Mouse (Mus musculus) embryonic facial prominence, embryonic 14.5 days (tissue): Measurements from ENCODE around the gene Lekr1. TPM values are rescaled to one million over a fixed set of nuclear protein-coding genes. Genes with fewer than 3 reads are reported as not detected.

ENCODE experiments used
- ATAC-seq: fragments of 200-750 bp; cut with Nextera tagmentation; 2 replicates; pipeline ENCODE4 v1.8.0; 2017; ENCODE audit warnings: low read depth, moderate number of reproducible peaks, moderate TSS enrichment
- DNase-seq: peaks from one replicate; pipeline ENCODE4 v3.0.0-alpha.2; 2015; ENCODE audit warnings: low spot score
- H3K27ac ChIP-seq: fragments of 300-500 bp; sonication (generic); replicated peaks from 2 replicates; pipeline ENCODE4 v1.5.1; 2014; ENCODE audit warnings: low read depth, mild to moderate bottlenecking, low read length, moderate library complexity
- H3K27me3 ChIP-seq: fragments of 300-500 bp; sonication (generic); replicated peaks from 2 replicates; pipeline ENCODE4 v1.6.1; 2014; ENCODE audit warnings: low read length; ENCODE audit not compliant: control insufficient read depth, insufficient read depth
- H3K36me3 ChIP-seq: fragments of 300-500 bp; sonication (generic); 2 replicates; pipeline ENCODE4 v1.6.1; 2014; ENCODE audit warnings: low read length, mixed read lengths; ENCODE audit not compliant: control insufficient read depth, insufficient read depth
- H3K4me1 ChIP-seq: fragments of 300-500 bp; sonication (generic); 2 replicates; pipeline ENCODE4 v1.6.1; 2014; ENCODE audit warnings: antibody characterized with exemption, low read length; ENCODE audit not compliant: control insufficient read depth, insufficient read depth
- H3K4me2 ChIP-seq: fragments of 300-500 bp; sonication (generic); 2 replicates; pipeline ENCODE4 v1.6.1; 2014; ENCODE audit warnings: low read depth, mild to moderate bottlenecking, low read length, moderate library complexity, mixed read lengths
- H3K4me3 ChIP-seq: fragments of 300-500 bp; sonication (generic); 2 replicates; pipeline ENCODE4 v1.5.1; 2014; ENCODE audit warnings: low read depth, mild to moderate bottlenecking, low read length
- H3K9ac ChIP-seq: fragments of 300-500 bp; sonication (generic); 2 replicates; pipeline ENCODE4 v1.6.1; 2014; ENCODE audit warnings: low read depth, mild to moderate bottlenecking, low read length, moderate library complexity, mixed read lengths
- H3K9me3 ChIP-seq: fragments of 300-500 bp; sonication (generic); 2 replicates; pipeline ENCODE4 v1.6.1; 2016; ENCODE audit warnings: low read length; ENCODE audit not compliant: control insufficient read depth
- WGBS: fragments of 180-500 bp; shearing (Covaris S2); extraction: QIAGEN DNeasy Blood & Tissue Kit; methylation state at CpG from one replicate; pipeline ENCODE4 v1.1.7; 2014; 5-methylcytosine and 5-hydroxymethylcytosine counted together
- polyA plus RNA-seq: library from polyadenylated mRNA; unstranded; fragments of >200 nt; fragmentation: Nextera tagmentation; extraction: Ambion mirVana; gene quantifications from 2 replicates; pipeline ENCODE4 v1.2.1, GENCODE M21; 2014

Lekr1 gene
- polyA plus RNA-seq, 1 experiment from 2014 or later: 8.9 TPM

DNA sequence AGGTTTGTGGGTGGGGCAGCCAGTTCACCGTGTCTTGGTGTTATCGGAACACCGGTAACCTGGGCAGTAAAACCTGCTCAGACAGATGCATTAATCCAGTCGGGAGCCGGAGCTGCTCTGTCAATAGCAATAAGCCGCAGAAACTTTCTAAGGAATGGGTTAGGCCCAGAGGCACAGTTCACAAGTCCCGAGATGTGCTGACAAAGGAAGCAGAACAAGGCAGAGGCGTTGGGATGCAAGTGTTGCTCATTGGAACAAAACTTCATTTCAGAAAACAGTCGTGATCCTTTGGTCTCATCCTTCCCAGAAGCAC, 6.5 kb upstream of the Lekr1 start:
- H3K9me3 ChIP-seq: no peaks in the 10 kb centered on the region
- H3K36me3 ChIP-seq: no peaks in the 10 kb centered on the region
- peak; percentile 48 for ATAC-seq
- 0 out of 2 replicates have a peak, but pooled peaks cover 18% of the 10 kb centered on the region for H3K27me3 ChIP-seq
- H3K4me3 ChIP-seq: peak overlapping the region; percentile 67
- WGBS: 6% methylated on average over 9 of the region's 9 CpGs
- H3K4me2 ChIP-seq: peak overlapping the region; percentile 95
- H3K9ac ChIP-seq: peak overlapping the region; percentile 83
- peak overlapping the region; percentile 66 for H3K27ac ChIP-seq
- H3K4me1 ChIP-seq: no peaks in the 10 kb centered on the region; the same call in 1 of the 2 replicates
- DNase-seq: peak; percentile 63

DNA sequence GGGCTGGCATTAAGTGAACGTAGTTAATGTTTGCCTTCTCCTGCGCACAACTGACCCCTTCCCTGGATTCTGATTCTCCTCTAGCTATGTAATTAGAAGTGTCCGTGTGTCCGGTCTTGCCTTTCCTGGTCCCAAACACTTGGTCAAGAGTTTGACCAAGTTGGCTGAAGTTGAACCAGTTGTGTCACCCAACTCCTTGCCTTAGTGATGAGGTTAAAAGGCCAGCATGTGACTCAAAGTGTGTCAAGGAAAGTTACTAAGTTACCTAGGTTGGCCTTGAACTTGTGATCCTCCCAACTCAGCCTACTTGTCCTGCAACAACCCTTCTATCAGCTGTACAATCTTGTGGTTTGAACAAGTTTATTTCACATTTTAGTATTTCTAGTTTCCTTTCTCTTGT, 5.7 kb upstream of the Lekr1 start:
- no peak for DNase-seq
- no peaks in the 10 kb centered on the region for H3K36me3 ChIP-seq
- WGBS: 93% methylated on average over 4 of the region's 4 CpGs
- H3K9me3 ChIP-seq: no peaks in the 10 kb centered on the region
- ATAC-seq: no peak
- no peak overlapping the region for H3K4me3 ChIP-seq
- no peak overlapping the region for H3K27ac ChIP-seq
- H3K4me2 ChIP-seq: no peak overlapping the region
- H3K9ac ChIP-seq: no peak overlapping the region
- 0 out of 2 replicates have a peak, but pooled peaks cover 18% of the 10 kb centered on the region for H3K27me3 ChIP-seq
- H3K4me1 ChIP-seq: no peaks in the 10 kb centered on the region; the same call in 1 of the 2 replicates

DNA sequence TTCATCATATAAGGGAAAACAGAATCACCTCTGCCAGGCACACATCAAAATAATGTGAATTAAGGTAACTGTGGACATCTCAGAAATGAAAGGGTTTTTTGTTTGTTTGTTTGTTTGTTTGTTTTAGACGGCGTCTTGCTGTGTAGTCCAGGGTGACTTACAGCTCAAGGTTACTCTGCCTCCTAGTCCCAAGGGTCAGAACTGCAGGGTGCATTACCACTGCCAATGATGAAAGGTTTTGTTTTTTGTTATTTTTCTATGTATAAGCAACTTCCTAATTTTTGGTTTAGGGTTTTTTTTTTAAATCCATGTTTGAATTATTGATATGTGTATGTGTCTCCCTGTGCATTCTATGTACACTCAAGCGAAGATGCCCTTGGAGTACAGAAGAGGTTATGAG, 4.3 kb upstream of the Lekr1 start:
- Histone ChIP-seq H3K36me3 (no peaks in the 10 kb centered on the region), H3K9me3 (no peaks in the 10 kb centered on the region), H3K4me3 (no peak overlapping the region), H3K27ac (no peak overlapping the region), H3K9ac (no peak overlapping the region), H3K27me3 (0 out of 2 replicates have a peak, but pooled peaks cover 13% of the 10 kb centered on the region), H3K4me1 (peaks cover 2% of the 10 kb centered on the region; the same call in 1 of the 2 replicates), H3K4me2 (no peak overlapping the region)
- WGBS: 74% methylated on average over 3 of the region's 3 CpGs
- DNase-seq (no peak), ATAC-seq (no peak)

DNA sequence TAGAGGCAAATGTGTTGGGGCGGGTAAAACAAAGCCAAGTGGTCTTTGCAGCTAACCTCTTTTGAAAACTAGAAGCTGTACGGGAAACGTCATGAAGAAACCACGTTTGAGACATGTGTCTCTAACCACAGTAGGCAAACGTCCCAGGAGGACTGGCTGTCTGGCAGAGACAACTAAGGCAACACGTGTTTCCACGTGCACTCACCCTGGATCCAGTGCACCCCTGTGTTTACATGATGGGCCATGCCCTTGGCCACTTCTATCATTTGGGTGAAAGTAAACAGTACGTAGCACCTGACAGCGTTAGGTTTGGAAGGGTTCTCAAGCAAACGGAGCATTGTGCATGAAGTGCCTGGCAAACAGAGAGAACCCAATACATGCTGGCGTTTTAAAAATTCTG, 2.9 kb upstream of the Lekr1 start:
- Histone ChIP-seq H3K27me3 (no peaks in the 10 kb centered on the region), H3K4me1 (peaks cover 6% of the 10 kb centered on the region; the same call in 1 of the 2 replicates), H3K27ac (no peak overlapping the region), H3K4me2 (no peak overlapping the region), H3K9ac (no peak overlapping the region), H3K9me3 (no peaks in the 10 kb centered on the region), H3K36me3 (no peaks in the 10 kb centered on the region), H3K4me3 (no peak overlapping the region)
- no peak for ATAC-seq
- WGBS: 44% methylated on average over 11 of the region's 11 CpGs
- DNase-seq: peak; percentile 56

DNA sequence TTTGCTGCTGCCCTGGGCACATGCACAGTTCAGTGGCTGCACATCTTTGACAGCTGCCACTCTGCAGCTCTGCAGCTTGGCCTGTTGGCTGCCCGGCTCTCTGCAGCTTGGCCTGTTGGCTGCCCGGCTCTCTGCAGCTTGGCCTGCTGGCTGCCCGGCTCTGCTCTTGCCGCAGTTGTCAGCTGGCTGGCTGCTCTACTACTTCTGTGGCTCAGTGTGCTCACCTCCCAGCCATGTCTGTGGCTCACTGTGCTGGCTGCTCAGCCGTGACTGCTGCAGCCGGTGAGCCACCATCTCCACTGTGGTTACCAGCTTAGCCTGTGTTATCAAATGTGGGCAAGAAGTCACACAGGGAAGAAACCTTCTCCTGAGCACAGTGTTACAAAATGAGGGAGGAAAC, 4.2 kb downstream of the Lekr1 start:
- H3K27ac ChIP-seq: no peak overlapping the region
- H3K9ac ChIP-seq: no peak overlapping the region
- WGBS: 57% methylated on average over 6 of the region's 6 CpGs
- no peaks in the 10 kb centered on the region for H3K9me3 ChIP-seq
- H3K4me1 ChIP-seq: peaks cover 6% of the 10 kb centered on the region; the same call in 1 of the 2 replicates
- DNase-seq (no peak), ATAC-seq (no peak)
- no peak overlapping the region for H3K4me3 ChIP-seq
- H3K27me3 ChIP-seq: no peaks in the 10 kb centered on the region
- H3K36me3 ChIP-seq: no peaks in the 10 kb centered on the region
- H3K4me2 ChIP-seq: no peak overlapping the region

DNA sequence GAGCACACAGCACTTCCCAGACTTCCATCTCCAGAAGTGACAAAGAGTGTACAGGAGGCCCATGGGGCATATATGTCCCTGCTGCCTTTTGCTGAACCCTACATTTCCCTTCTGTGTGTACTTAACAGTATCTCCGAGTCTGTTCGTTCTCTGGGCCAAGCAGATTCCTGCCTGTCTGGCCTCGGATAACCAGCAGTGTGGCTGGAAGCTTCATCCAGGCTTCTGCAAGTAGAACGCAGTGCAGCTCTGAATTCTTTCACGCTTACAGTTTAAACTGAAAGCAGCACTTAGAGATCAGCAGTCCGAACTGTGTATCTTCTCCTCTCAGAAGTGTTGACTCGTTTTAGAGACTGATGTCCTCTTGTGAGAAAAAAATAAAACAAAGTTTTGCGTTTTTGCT, 7.7 kb downstream of the Lekr1 start:
- 35% methylated on average over 8 of the region's 8 CpGs for WGBS
- no peak for ATAC-seq
- H3K36me3 ChIP-seq: no peaks in the 10 kb centered on the region
- H3K4me2 ChIP-seq: no peak overlapping the region
- H3K9me3 ChIP-seq: no peaks in the 10 kb centered on the region
- no peak for DNase-seq
- no peaks in the 10 kb centered on the region for H3K27me3 ChIP-seq
- H3K4me1 ChIP-seq: no peaks in the 10 kb centered on the region
- H3K27ac ChIP-seq: no peak overlapping the region
- no peak overlapping the region for H3K4me3 ChIP-seq
- no peak overlapping the region for H3K9ac ChIP-seq

DNA sequence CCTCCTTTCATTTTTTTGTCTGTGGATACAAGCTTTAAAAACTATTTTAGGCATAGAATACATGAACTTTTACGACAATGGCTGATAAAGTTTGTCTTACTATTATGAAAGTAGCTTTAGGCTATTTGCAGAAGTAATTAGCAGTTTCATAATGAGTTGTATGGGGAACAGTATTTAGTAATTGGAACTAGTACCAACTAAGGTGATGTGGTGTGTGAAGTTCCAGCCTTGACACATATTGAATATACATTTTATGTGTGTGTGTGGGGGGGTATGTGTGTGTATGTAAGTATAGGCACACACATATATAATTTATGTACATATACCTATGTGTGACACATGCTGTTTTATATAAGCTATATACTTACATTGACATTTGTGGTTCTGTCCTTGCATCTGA, 14.6 kb downstream of the Lekr1 start:
- Histone ChIP-seq H3K27ac (no peak overlapping the region), H3K9ac (no peak overlapping the region), H3K4me3 (no peak overlapping the region), H3K36me3 (no peaks in the 10 kb centered on the region), H3K4me2 (no peak overlapping the region), H3K9me3 (no peaks in the 10 kb centered on the region), H3K27me3 (no peaks in the 10 kb centered on the region), H3K4me1 (no peaks in the 10 kb centered on the region)
- ATAC-seq: no peak
- DNase-seq: no peak
- 87% methylated on average over 1 of the region's 1 CpGs for WGBS

DNA sequence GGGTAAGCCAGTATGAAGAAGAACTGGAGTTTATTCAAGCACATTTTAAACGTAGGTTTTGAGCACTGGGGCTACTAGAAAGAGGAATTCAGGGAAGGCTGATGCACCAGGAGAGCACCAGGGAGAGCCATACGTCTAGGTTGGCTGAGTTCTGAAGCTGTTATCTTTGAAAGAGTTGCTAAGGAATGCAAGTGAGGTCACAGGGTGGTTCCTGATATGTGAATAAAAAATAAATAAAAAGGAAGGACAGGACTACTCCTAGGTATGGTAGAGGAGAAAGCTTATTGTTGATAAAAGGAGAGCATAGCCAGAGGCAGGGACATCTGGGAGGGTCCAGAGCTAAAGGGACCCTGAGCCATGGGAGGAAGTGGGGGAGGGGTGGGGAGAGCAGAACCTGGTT, 23.7 kb downstream of the Lekr1 start:
- H3K9me3 ChIP-seq: no peaks in the 10 kb centered on the region
- no peak overlapping the region for H3K4me3 ChIP-seq
- H3K36me3 ChIP-seq: no peaks in the 10 kb centered on the region
- no peak for DNase-seq
- no peaks in the 10 kb centered on the region for H3K4me1 ChIP-seq
- H3K27ac ChIP-seq: no peak overlapping the region
- H3K27me3 ChIP-seq: no peaks in the 10 kb centered on the region
- no peak overlapping the region for H3K9ac ChIP-seq
- ATAC-seq: no peak
- no peak overlapping the region for H3K4me2 ChIP-seq
- WGBS: 33% methylated on average over 2 of the region's 2 CpGs

DNA sequence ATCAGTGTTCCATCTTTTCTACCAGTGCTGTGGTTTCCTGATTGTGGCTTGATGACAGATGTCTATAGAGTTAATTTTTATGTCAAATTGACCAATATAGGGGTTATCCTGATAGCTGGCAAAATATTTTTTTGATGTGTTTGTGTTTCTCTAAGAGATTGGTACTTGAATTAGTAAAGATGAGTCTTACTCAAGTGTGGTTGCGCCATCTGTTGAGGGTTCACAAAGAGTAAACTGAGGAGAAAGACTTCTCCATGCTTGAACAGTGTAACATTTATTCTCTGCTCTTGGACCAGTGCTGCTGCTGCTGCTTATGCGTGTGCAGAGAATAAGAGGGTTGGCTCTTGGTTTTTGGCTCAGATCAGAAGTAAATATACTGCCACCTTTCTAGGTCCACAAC, 24.8 kb downstream of the Lekr1 start:
- 86% methylated on average over 2 of the region's 2 CpGs for WGBS
- Histone ChIP-seq H3K36me3 (no peaks in the 10 kb centered on the region), H3K27me3 (no peaks in the 10 kb centered on the region), H3K4me2 (no peak overlapping the region), H3K27ac (no peak overlapping the region), H3K4me3 (no peak overlapping the region), H3K4me1 (no peaks in the 10 kb centered on the region), H3K9me3 (no peaks in the 10 kb centered on the region), H3K9ac (no peak overlapping the region)
- ATAC-seq (no peak), DNase-seq (no peak)
